Mouse (Mus musculus): ENCODE results near the gene Cstf3. TPM values are rescaled to one million over a fixed set of nuclear protein-coding genes. Genes with fewer than 3 reads are reported as not detected.

Gene Cstf3
- polyA plus RNA-seq, 2 experiments = 52.2 to 52.9 TPM

DNA sequence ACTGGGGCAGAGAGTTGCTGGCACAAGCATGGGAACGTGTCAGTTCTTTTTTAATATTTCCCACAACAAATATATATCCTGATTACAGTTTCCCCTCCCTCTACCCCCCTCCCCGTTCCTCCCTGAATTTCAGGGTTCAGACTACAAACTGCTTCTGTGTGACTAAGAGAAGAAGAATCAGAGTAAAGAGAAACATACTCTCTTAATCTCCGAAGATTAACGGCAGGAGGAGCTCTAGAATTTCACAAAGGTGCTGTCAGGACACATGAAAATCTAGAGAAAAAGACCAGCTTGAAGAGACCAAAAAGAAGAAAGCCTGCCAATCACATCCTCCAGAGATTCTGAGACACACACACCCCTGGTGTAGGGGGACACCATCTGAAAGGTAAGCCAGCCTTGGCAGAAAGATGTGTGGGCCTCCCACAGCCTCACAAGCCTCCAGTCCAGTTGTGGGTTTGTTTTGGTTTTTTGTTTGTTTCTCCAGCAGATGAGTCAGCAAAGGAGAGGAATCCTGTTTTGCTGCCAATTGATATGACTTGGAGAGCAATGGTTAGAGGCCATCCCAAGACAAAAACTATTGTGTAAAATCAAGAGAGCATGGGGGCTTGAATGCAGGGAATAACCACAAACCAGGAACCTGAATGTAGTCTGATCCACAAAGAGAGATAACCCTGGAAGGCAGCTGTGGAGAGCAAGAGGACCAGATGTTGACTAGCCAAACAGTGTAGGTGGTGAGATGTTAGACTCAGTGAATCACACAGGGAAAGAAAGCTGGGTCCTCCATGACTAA, 30.5 kb upstream of the Cstf3 start:
- Histone ChIP-seq H3K4me1 (ENCODE audit: control insufficient read depth, insufficient read depth, low read length) (no peaks in the 10 kb centered on the region), H3K4me2 (replicated peaks; ENCODE audit: low read depth, low read length, severe bottlenecking) (no peak overlapping the region), H3K27me3 (ENCODE audit: control insufficient read depth, insufficient read depth, low read length) (no peaks in the 10 kb centered on the region), H3K9ac (ENCODE audit: low read depth, low read length, severe bottlenecking) (no peak overlapping the region), H3K9me3 (ENCODE audit: control insufficient read depth, low read length) (no peaks in the 10 kb centered on the region), H3K36me3 (ENCODE audit: control insufficient read depth, insufficient read depth, low read length) (no peaks in the 10 kb centered on the region), H3K27ac (replicated peaks; ENCODE audit: low read depth, low read length) (no peak overlapping the region), H3K4me3 (replicated peaks; ENCODE audit: low read length) (no peak overlapping the region)
- ATAC-seq (ENCODE audit: low FRiP score, low read depth) (no peak), DNase-seq (ENCODE audit: low spot score) (no peak)
- 86% methylated on average over 4 of the region's 4 CpGs for WGBS
- no peak for TF ChIP-seq POLR2A (IDR thresholded peaks at IDR 0.05; ENCODE audit: borderline replicate concordance, extremely low read depth, insufficient read depth, insufficient read length)

DNA sequence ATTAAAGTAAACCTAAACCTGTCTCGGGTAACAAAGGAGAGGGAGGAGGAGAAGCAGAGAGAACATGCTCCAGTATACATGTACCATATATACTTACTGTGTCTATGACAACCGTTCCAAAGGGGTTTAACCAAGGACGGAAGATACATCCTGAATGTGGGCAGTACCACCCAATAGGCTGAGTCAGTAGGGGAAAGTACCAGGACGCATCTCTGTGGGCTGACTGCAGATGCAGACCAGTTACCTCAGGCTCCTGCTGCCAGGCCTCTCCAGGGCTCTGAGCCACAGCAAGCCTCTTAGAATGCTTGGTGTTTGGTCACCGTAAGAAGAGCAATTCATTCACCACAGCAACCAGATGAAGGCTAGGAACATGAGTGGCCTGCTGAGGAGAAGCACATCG, 28.9 kb upstream of the Cstf3 start:
- Histone ChIP-seq H3K4me2 (replicated peaks; ENCODE audit: low read depth, low read length, severe bottlenecking) (no peak overlapping the region), H3K9ac (ENCODE audit: low read depth, low read length, severe bottlenecking) (no peak overlapping the region), H3K27ac (replicated peaks; ENCODE audit: low read depth, low read length) (no peak overlapping the region), H3K4me3 (replicated peaks; ENCODE audit: low read length) (no peak overlapping the region), H3K27me3 (ENCODE audit: control insufficient read depth, insufficient read depth, low read length) (no peaks in the 10 kb centered on the region), H3K4me1 (ENCODE audit: control insufficient read depth, insufficient read depth, low read length) (no peaks in the 10 kb centered on the region), H3K36me3 (ENCODE audit: control insufficient read depth, insufficient read depth, low read length) (no peaks in the 10 kb centered on the region), H3K9me3 (ENCODE audit: control insufficient read depth, low read length) (no peaks in the 10 kb centered on the region)
- 93% methylated on average over 6 of the region's 6 CpGs for WGBS
- no peak for DNase-seq (ENCODE audit: low spot score)
- no peak for TF ChIP-seq POLR2A (IDR thresholded peaks at IDR 0.05; ENCODE audit: borderline replicate concordance, extremely low read depth, insufficient read depth, insufficient read length)
- ATAC-seq (ENCODE audit: low FRiP score, low read depth) = no peak

DNA sequence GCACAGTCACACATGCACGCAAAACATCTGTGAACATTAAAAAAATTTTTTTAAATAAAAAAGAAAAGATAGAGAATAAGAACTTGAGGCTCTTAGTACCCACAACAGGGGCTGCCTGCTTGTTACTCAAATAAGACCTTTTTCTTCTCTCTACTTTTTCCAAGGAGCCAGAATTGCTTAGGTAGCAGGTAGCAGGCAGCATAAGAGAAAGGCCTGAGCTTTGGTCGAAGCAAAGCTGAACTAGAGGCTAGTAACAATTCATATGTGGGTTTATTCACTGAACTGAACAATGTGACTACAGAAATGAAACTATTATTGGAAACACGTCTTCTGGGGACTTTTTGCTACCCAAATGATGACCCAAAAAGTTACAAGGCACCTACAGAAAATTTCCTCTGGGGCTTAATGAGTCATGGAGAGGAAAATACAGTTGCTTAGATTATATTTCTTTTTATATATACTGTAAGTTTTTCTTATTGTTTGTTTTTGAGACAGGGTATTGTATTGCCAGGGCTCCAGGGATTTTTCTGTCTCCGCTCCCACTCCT, 28.3 kb upstream of the Cstf3 start:
- H3K4me3 ChIP-seq (replicated peaks; ENCODE audit: low read length) = no peak overlapping the region
- ATAC-seq (ENCODE audit: low FRiP score, low read depth) = no peak
- no peaks in the 10 kb centered on the region for H3K36me3 ChIP-seq (ENCODE audit: control insufficient read depth, insufficient read depth, low read length)
- H3K4me2 ChIP-seq (replicated peaks; ENCODE audit: low read depth, low read length, severe bottlenecking) = no peak overlapping the region
- WGBS = 77% methylated on average over 4 of the region's 4 CpGs
- no peak overlapping the region for H3K27ac ChIP-seq (replicated peaks; ENCODE audit: low read depth, low read length)
- no peak for DNase-seq (ENCODE audit: low spot score)
- no peaks in the 10 kb centered on the region for H3K27me3 ChIP-seq (ENCODE audit: control insufficient read depth, insufficient read depth, low read length)
- no peak for TF ChIP-seq POLR2A (IDR thresholded peaks at IDR 0.05; ENCODE audit: borderline replicate concordance, extremely low read depth, insufficient read depth, insufficient read length)
- no peaks in the 10 kb centered on the region for H3K9me3 ChIP-seq (ENCODE audit: control insufficient read depth, low read length)
- H3K9ac ChIP-seq (ENCODE audit: low read depth, low read length, severe bottlenecking) = no peak overlapping the region
- no peaks in the 10 kb centered on the region for H3K4me1 ChIP-seq (ENCODE audit: control insufficient read depth, insufficient read depth, low read length)

DNA sequence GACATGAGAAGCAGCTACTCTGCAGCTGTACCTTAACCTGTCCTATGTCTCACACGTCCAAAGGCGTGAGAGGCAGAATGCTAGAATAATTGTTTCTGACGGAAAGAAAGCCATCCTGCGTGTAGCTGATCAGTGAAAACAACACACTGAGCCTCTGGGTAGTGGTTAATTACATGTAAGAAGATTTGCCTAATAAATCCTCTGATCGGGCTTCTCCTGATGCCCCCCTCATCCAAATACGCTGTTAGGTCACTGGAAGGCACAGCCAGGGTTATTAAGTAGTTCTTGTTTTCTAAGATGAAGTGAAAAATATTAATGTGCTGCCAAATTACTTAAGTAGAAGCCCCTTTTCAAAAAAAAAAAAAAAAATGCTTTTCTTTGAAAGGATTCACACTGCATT, 18.3 kb upstream of the Cstf3 start:
- Histone ChIP-seq H3K4me3 (replicated peaks; ENCODE audit: low read length) (no peak overlapping the region), H3K36me3 (ENCODE audit: control insufficient read depth, insufficient read depth, low read length) (no peaks in the 10 kb centered on the region), H3K27ac (replicated peaks; ENCODE audit: low read depth, low read length) (no peak overlapping the region), H3K4me1 (ENCODE audit: control insufficient read depth, insufficient read depth, low read length) (no peaks in the 10 kb centered on the region), H3K9ac (ENCODE audit: low read depth, low read length, severe bottlenecking) (no peak overlapping the region), H3K9me3 (ENCODE audit: control insufficient read depth, low read length) (no peaks in the 10 kb centered on the region), H3K4me2 (replicated peaks; ENCODE audit: low read depth, low read length, severe bottlenecking) (no peak overlapping the region), H3K27me3 (ENCODE audit: control insufficient read depth, insufficient read depth, low read length) (no peaks in the 10 kb centered on the region)
- DNase-seq (ENCODE audit: low spot score) (no peak), ATAC-seq (ENCODE audit: low FRiP score, low read depth) (no peak)
- no peak for TF ChIP-seq POLR2A (IDR thresholded peaks at IDR 0.05; ENCODE audit: borderline replicate concordance, extremely low read depth, insufficient read depth, insufficient read length)
- 73% methylated on average over 6 of the region's 6 CpGs for WGBS

DNA sequence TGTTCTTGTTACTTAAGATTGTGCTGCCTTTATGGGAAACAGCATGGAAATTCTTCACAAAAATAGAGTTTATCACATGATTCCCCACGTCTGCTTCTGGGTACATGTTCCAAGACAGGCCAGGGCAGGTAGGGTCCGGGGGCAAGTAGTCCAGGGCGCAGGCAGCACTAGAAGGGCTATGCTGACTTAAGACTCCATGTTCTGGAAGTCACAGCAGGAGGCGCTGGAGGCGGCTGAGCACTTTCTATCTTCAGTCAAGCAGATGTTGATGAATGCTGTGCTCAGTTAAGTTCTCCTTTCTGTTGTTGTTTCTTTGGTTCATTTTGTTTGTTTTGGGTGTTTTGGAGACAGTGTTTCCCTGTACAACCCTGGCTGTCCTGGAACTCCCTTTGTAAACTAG, 14.1 kb upstream of the Cstf3 start:
- WGBS = 72% methylated on average over 5 of the region's 5 CpGs
- no peaks in the 10 kb centered on the region for H3K4me1 ChIP-seq (ENCODE audit: control insufficient read depth, insufficient read depth, low read length)

More for the DNA sequence above, 14.1 kb upstream of the Cstf3 start:
- ATAC-seq (ENCODE audit: low FRiP score, low read depth) = no peak
- Histone ChIP-seq H3K27me3 (ENCODE audit: control insufficient read depth, insufficient read depth, low read length) (no peaks in the 10 kb centered on the region), H3K4me2 (replicated peaks; ENCODE audit: low read depth, low read length, severe bottlenecking) (no peak overlapping the region), H3K27ac (replicated peaks; ENCODE audit: low read depth, low read length) (no peak overlapping the region), H3K36me3 (ENCODE audit: control insufficient read depth, insufficient read depth, low read length) (no peaks in the 10 kb centered on the region), H3K4me3 (replicated peaks; ENCODE audit: low read length) (no peak overlapping the region), H3K9me3 (ENCODE audit: control insufficient read depth, low read length) (no peaks in the 10 kb centered on the region), H3K9ac (ENCODE audit: low read depth, low read length, severe bottlenecking) (no peak overlapping the region)
- DNase-seq (ENCODE audit: low spot score) = no peak
- TF ChIP-seq POLR2A (IDR thresholded peaks at IDR 0.05; ENCODE audit: borderline replicate concordance, extremely low read depth, insufficient read depth, insufficient read length) = no peak
